Mouse (Mus musculus): ENCODE data around the gene Slc50a1.

Gene Slc50a1

GRCm38 (mm10) chr3:89270051-89270755 lies at the start of gene Slc50a1:
Gene Slc50a1 (minus strand): TSS chr3:89270570.
- peak; percentile 93 for DNase-seq

- no peak for DNase-seq
These were observed 49.4 kb upstream of the Slc50a1 start for GRCm38 (mm10) chr3:89319591-89320350.

GRCm38 (mm10) chr3:89318971-89319590 lies 48.7 kb upstream of the Slc50a1 start:
- no peak for DNase-seq

GRCm38 (mm10) chr3:89318316-89318715 lies 47.9 kb upstream of the Slc50a1 start:
- no peak for DNase-seq

- no peak for DNase-seq
These were observed 46.9 kb upstream of the Slc50a1 start for GRCm38 (mm10) chr3:89317246-89317645.

- DNase-seq = peak; percentile 93
These were observed 46.5 kb upstream of the Slc50a1 start for GRCm38 (mm10) chr3:89316833-89317232.

- DNase-seq = no peak
These were observed 45.8 kb upstream of the Slc50a1 start for GRCm38 (mm10) chr3:89315930-89316831.

- peak; percentile 93 for DNase-seq
These were observed 45.0 kb upstream of the Slc50a1 start for GRCm38 (mm10) chr3:89315195-89315929.

- peak; percentile 59 for DNase-seq
These were observed 44.4 kb upstream of the Slc50a1 start for GRCm38 (mm10) chr3:89314791-89315190.

- peak; percentile 75 for DNase-seq
These were observed 44.0 kb upstream of the Slc50a1 start for GRCm38 (mm10) chr3:89314340-89314739.

- DNase-seq = peak; percentile 83
These were observed 37.7 kb upstream of the Slc50a1 start for GRCm38 (mm10) chr3:89308089-89308488.

- no peak for DNase-seq
These were observed 35.4 kb upstream of the Slc50a1 start for GRCm38 (mm10) chr3:89305551-89306325.

GRCm38 (mm10) chr3:89305105-89305504 lies 34.7 kb upstream of the Slc50a1 start:
- DNase-seq = no peak

- no peak for DNase-seq
These were observed 34.1 kb upstream of the Slc50a1 start for GRCm38 (mm10) chr3:89304440-89304839.

- DNase-seq = no peak
These were observed 30.1 kb upstream of the Slc50a1 start for GRCm38 (mm10) chr3:89300514-89300913.

- no peak for DNase-seq
These were observed 29.7 kb upstream of the Slc50a1 start for GRCm38 (mm10) chr3:89300071-89300470.

- peak; percentile 52 for DNase-seq
These were observed 29.1 kb upstream of the Slc50a1 start for GRCm38 (mm10) chr3:89299499-89299898.

- no peak for DNase-seq
These were observed 28.5 kb upstream of the Slc50a1 start for GRCm38 (mm10) chr3:89298908-89299307.

GRCm38 (mm10) chr3:89296761-89297396 lies 26.5 kb upstream of the Slc50a1 start:
- DNase-seq = no peak

- DNase-seq = no peak
These were observed 25.4 kb upstream of the Slc50a1 start for GRCm38 (mm10) chr3:89295685-89296230.
